Mouse (Mus musculus): Measurements from ENCODE around the gene Tcn2.

DNA sequence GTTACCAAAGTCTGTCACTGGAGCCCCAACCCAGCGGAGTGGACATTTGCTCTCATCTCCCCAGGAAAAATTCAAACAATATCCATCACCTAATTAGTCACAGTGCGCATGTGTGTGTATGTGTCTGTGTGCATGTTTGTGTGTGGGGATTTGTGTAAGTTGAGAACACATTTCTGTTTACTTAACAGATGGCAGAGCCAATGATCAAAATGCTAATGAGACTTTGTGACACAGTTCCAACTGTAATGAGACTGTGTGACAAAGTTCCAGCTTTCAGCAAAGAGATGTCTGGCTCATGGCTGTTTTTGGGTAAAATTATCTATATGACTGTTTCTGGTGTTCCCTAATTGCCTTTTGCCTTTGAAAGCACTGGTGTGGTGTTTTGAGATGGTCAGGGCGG is 4.4 kb upstream of the Tcn2 start:
- TF ChIP-seq NANOG (IDR thresholded peaks at IDR 0.05; ENCODE audit: borderline replicate concordance, low read length) = no peak
- no peak for TF ChIP-seq CTCF (conservative IDR thresholded peaks at IDR 0.05; ENCODE audit: low read length)
- TF ChIP-seq POU5F1 (IDR thresholded peaks at IDR 0.05; ENCODE audit: borderline replicate concordance, low read length) = no peak

All from E14TG2a.4 (cell line).